Mouse (Mus musculus): ENCODE measurements around the gene Pla2g4b. TPM values are rescaled to one million over a fixed set of nuclear protein-coding genes. Genes with fewer than 3 reads are reported as not detected.

Gene Pla2g4b
- polyA plus RNA-seq, 1 experiment from 2014 or later, result 2.6 TPM

DNA sequence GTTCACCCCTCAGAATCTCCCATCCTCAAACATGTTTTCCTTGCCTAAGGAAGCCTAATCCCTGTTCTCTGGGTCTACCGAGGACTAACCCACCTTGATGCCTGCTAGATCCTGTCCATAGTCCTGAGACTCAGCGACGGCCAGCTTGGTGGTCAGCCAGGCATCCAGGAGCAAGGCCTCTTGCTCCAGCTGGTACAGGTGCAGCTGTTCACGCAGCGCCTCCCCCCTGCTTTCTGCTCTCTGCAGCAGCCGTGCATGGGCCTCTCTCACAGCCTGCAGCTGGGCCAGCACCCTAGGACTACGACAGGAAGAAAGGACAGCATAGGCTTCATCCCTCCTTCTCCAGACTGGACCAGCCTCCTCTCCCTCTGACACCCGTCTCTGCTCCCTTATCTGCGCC is 15.0 kb downstream of the Pla2g4b start:
- no peak for ATAC-seq (ENCODE audit: insufficient number of reproducible peaks, insufficient read depth, low FRiP score, low TSS enrichment, low read depth)
- 77% methylated on average over 9 of the region's 9 CpGs for WGBS

DNA sequence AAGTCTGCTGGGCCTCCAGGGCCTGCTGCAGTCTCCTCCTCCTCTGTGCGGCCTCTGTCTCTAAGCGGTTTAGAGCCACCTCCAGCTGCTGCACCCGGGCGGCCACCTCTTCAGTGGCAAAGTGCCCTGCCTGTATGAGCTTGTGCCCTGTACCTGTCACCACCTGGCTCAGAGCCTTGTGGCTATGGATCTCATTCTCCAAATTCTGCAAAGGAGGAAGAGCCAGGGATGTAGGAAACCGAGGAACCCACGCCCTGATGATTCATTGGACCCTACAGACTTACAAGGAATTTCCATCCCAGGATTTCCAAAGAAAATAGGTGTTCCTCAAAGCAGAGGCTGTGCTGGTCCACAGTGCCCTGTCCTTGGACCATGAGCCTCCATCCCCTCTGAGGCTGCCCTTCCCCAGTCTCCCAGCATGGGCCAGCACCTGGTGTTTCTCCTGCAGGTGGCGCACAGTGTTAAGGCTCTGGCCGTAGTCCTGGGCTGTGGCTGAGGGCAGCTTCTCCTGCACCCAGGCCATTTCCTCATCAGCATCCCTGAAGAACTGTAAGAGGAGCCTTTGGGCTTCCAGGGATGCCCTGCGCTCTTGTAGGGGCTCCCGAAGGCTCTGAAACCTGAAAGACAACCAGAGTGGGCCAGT is 16.5 kb downstream of the Pla2g4b start:
- Histone ChIP-seq H3K4me3 (no peak overlapping the region), H3K27me3 (no peaks in the 10 kb centered on the region), H3K27ac (no peak overlapping the region), H3K9ac (0 out of 2 replicates have a peak overlapping the region, but pooled peaks have one; percentile 11), H3K4me1 (peaks cover 16% of the 10 kb centered on the region), H3K4me2 (no peak overlapping the region), H3K36me3 (no peaks in the 10 kb centered on the region), H3K9me3 (no peaks in the 10 kb centered on the region)
- 65% methylated on average over 10 of the region's 10 CpGs for WGBS
- no peak for ATAC-seq (ENCODE audit: insufficient number of reproducible peaks, insufficient read depth, low FRiP score, low TSS enrichment, low read depth)

More for the DNA sequence above, 15.0 kb downstream of the Pla2g4b start:
- no peaks in the 10 kb centered on the region for H3K27me3 ChIP-seq
- H3K27ac ChIP-seq, result no peak overlapping the region
- H3K4me2 ChIP-seq, result no peak overlapping the region
- H3K36me3 ChIP-seq, result no peaks in the 10 kb centered on the region
- peaks cover 27% of the 10 kb centered on the region for H3K4me1 ChIP-seq
- H3K4me3 ChIP-seq, result no peak overlapping the region
- H3K9ac ChIP-seq, result no peak overlapping the region
- H3K9me3 ChIP-seq, result no peaks in the 10 kb centered on the region

DNA sequence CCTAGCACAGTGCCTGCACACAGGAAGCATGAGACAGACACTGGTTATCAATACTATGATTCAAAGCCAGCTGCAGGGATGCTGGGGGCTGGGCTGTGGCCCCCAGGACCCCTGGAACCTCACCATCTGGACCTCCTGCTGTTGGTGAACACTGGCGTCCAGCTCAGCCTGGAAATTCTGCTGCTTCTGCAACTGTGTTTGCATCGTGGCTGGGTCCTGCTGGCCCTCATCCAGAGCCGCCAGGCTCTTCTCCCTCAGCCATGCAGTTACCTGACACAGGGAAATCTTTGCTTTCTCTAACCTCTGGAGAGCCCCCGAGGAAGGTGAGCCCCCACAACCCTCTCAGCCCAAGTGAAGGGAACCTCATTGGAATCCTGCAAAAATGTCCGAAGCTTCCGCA is 18.2 kb downstream of the Pla2g4b start:
- H3K27me3 ChIP-seq, result no peaks in the 10 kb centered on the region
- H3K4me2 ChIP-seq, result no peak overlapping the region
- WGBS, result 53% methylated on average over 6 of the region's 6 CpGs
- H3K9me3 ChIP-seq, result no peaks in the 10 kb centered on the region
- H3K4me3 ChIP-seq, result no peak overlapping the region
- no peaks in the 10 kb centered on the region for H3K36me3 ChIP-seq
- H3K9ac ChIP-seq, result no peak overlapping the region
- 0 out of 2 replicates have a peak, but pooled peaks cover 8% of the 10 kb centered on the region for H3K4me1 ChIP-seq
- no peak for ATAC-seq (ENCODE audit: insufficient number of reproducible peaks, insufficient read depth, low FRiP score, low TSS enrichment, low read depth)
- H3K27ac ChIP-seq, result no peak overlapping the region

DNA sequence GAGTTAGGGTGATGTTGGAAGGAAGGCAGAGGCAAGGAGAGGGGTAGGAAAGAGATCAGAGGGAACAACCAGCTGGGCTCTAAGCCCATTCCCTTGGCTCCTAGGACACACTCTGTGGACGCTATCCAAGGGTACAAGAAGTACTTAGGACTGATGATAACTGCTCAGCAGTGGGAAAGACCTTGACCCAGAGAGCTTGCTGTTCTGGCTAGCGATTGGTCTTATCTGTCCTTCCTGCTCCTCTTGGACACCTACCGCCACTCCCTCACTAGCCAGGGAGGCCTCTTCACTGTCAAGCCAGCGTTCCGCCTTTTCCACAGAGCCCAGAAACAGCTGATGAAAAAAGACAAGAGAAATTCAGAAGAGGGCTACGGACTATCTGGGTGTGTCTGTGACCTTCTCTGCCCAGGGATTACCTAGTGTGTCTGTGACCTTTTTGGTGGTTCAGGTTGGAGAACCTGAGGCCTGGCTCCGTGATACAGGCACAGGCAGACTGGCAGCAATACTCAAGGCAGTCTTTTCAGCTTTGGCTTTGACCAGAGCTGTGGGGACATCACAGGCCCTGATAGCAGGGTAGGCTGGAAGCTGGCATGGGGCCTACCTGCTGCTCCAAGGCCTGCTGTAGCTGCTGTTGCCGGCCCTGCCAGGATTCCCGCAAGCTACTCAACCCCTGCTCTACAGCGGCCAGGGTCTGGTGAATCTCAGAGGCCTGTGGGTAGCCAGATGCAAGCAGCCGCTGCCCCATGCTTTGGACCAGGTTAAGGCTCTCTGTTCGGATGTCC is 21.7 kb downstream of the Pla2g4b start:
- WGBS, result 89% methylated on average over 12 of the region's 12 CpGs
- Histone ChIP-seq H3K27me3 (no peaks in the 10 kb centered on the region), H3K4me3 (no peak overlapping the region), H3K9me3 (no peaks in the 10 kb centered on the region), H3K4me2 (no peak overlapping the region), H3K27ac (no peak overlapping the region), H3K9ac (no peak overlapping the region), H3K36me3 (no peaks in the 10 kb centered on the region), H3K4me1 (peaks cover 6% of the 10 kb centered on the region)
- no peak for ATAC-seq (ENCODE audit: insufficient number of reproducible peaks, insufficient read depth, low FRiP score, low TSS enrichment, low read depth)

DNA sequence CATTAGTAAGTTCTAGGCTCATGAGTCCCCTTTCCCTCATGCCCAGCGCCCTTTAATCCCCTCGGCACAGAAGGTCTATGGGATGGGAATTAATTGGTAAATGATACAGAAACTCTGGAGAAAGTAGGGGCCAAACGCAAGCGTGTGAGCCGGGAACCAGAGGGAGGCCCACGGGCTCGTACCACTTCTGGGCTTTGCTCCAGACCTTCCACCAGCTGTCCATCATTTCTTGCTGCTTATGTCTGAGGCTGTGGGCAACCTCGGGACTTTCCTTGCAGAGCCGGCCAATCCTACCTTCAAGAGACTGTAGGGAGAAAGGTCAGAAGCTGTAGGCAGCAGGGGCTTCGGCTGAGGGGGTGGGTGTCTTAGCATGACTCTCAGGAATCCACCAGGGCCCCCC is 22.7 kb downstream of the Pla2g4b start:
- no peak for ATAC-seq (ENCODE audit: insufficient number of reproducible peaks, insufficient read depth, low FRiP score, low TSS enrichment, low read depth)
- Histone ChIP-seq H3K4me3 (no peak overlapping the region), H3K27ac (no peak overlapping the region), H3K9ac (peak overlapping the region; percentile 44), H3K36me3 (no peaks in the 10 kb centered on the region), H3K4me2 (no peak overlapping the region), H3K9me3 (no peaks in the 10 kb centered on the region), H3K27me3 (no peaks in the 10 kb centered on the region), H3K4me1 (peaks cover 16% of the 10 kb centered on the region)
- 79% methylated on average over 10 of the region's 10 CpGs for WGBS

DNA sequence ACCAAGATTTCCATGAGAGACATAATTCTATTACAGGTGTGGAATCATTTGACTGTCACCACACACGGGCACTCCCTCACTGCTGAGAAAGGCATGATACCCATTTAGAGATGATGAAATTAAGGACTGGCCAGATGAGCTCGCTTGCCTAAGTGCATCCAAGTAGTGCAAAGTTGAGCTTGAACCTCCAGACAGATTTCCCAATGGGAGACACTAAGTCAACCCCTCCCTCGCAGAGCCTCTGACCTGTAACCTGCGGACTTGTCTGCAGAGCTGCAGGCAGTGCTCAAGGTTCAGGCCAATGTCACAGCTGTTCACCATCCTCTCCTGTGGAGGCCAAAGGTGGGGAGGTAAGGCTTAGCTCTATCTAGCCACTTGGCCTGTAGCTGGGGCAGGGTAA is 25.6 kb downstream of the Pla2g4b start:
- peaks cover 14% of the 10 kb centered on the region for H3K4me1 ChIP-seq
- no peak overlapping the region for H3K27ac ChIP-seq
- 77% methylated on average over 4 of the region's 4 CpGs for WGBS
- no peak overlapping the region for H3K9ac ChIP-seq
- no peaks in the 10 kb centered on the region for H3K36me3 ChIP-seq
- H3K4me2 ChIP-seq, result no peak overlapping the region
- no peaks in the 10 kb centered on the region for H3K9me3 ChIP-seq
- no peaks in the 10 kb centered on the region for H3K27me3 ChIP-seq
- H3K4me3 ChIP-seq, result no peak overlapping the region
- no peak for ATAC-seq (ENCODE audit: insufficient number of reproducible peaks, insufficient read depth, low FRiP score, low TSS enrichment, low read depth)

DNA sequence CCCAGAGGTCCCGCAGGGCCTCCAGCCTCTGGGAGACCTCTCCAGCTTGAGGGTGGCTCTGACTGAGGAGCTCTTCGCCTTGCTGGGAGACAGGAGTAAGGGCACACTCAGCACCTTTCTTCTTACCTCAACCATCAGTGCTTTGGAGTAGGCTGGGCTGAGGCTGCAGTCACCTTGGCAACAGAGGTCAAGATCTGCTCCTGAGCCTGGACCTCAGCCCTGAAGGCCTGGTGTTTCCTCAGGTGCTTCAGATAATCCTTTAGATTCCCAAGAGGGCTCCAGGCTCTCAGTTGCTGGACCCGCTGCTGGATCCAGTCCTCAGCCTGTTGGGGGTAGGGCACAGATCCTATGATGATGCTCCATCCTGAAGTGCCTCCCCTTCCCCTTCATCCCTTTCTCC is 26.2 kb downstream of the Pla2g4b start:
- ATAC-seq (ENCODE audit: insufficient number of reproducible peaks, insufficient read depth, low FRiP score, low TSS enrichment, low read depth), result no peak
- no peak overlapping the region for H3K4me3 ChIP-seq

DNA sequence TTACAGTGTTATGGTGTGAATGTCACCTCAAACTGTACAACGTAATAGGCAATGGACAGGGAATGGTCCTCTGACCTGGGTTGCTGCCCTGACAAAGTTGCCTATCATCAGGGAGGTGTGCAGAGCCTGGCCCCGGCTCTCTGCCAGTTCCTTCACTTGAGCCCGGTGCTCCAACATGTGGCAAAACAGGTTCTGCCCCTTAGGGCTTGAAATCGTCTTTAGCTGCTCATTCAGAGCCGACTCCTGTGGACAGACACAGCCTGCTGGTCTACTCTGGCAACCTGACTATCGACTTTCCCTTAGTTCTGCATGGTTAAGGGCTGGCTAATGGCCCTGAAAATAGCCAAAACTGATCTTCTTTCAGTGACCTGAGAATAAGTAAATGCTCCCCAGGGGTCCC is 27.0 kb downstream of the Pla2g4b start:
- Histone ChIP-seq H3K27me3 (no peaks in the 10 kb centered on the region), H3K4me1 (peaks cover 14% of the 10 kb centered on the region), H3K9me3 (no peaks in the 10 kb centered on the region), H3K9ac (no peak overlapping the region), H3K4me3 (no peak overlapping the region), H3K27ac (peak overlapping the region; percentile 48; the same call in 1 of the 2 replicates), H3K36me3 (no peaks in the 10 kb centered on the region), H3K4me2 (no peak overlapping the region)
- ATAC-seq (ENCODE audit: insufficient number of reproducible peaks, insufficient read depth, low FRiP score, low TSS enrichment, low read depth), result no peak
- WGBS, result 32% methylated on average over 6 of the region's 6 CpGs

More for the DNA sequence above, 26.2 kb downstream of the Pla2g4b start:
- peaks cover 14% of the 10 kb centered on the region for H3K4me1 ChIP-seq
- H3K36me3 ChIP-seq, result no peaks in the 10 kb centered on the region
- no peak overlapping the region for H3K9ac ChIP-seq
- H3K9me3 ChIP-seq, result no peaks in the 10 kb centered on the region
- H3K27me3 ChIP-seq, result no peaks in the 10 kb centered on the region
- H3K4me2 ChIP-seq, result no peak overlapping the region
- 0 out of 2 replicates have a peak overlapping the region, but pooled peaks have one; percentile 34 for H3K27ac ChIP-seq
- WGBS, result 71% methylated on average over 3 of the region's 3 CpGs

DNA sequence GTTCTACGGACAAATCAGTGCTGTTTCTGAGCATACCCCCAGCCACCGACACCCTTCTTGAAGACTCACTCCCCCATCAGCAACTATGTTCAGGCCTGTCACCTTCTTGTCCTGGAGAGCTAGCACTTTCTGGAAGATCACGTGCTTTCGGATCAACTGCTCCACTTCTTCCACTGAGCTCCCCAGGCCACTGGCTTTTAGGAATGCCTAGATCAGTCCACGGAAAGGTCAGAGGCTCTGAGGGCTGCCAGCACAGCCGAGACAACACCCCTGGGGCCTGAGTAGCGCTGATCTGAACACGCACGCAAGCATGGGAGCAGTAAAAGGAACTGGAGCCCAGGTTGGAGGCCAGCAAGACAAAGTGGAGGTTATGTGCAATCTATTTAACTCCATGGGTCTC is 27.4 kb downstream of the Pla2g4b start:
- H3K27ac ChIP-seq, result peak overlapping the region; percentile 48; the same call in 1 of the 2 replicates
- no peak overlapping the region for H3K9ac ChIP-seq
- peaks cover 14% of the 10 kb centered on the region for H3K4me1 ChIP-seq
- WGBS, result 66% methylated on average over 9 of the region's 9 CpGs
- no peak overlapping the region for H3K4me3 ChIP-seq
- no peaks in the 10 kb centered on the region for H3K36me3 ChIP-seq
- H3K9me3 ChIP-seq, result no peaks in the 10 kb centered on the region
- ATAC-seq (ENCODE audit: insufficient number of reproducible peaks, insufficient read depth, low FRiP score, low TSS enrichment, low read depth), result no peak
- H3K4me2 ChIP-seq, result no peak overlapping the region
- no peaks in the 10 kb centered on the region for H3K27me3 ChIP-seq

DNA sequence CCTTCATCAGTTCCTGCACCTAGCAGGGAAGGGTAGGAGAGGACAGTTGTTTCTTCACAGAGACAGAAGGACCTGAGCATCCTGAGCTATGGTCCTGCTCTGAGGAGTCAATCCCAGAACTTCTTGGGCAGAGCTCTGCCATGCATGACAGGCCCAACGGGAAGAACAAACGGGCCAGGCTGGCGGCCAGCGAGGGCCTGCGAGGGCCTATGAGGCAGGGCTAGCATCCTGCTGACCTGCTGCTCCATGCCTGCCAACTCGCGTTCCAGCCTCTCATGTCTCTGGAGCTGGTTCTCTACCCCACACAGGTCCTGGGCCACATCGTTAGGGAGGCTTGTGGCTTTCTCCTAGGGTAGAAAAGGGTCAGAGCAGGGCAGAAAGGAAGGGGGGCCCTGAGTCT is 29.0 kb downstream of the Pla2g4b start:
- H3K4me1 ChIP-seq, result peaks cover 14% of the 10 kb centered on the region
- no peak overlapping the region for H3K9ac ChIP-seq
- no peak for ATAC-seq (ENCODE audit: insufficient number of reproducible peaks, insufficient read depth, low FRiP score, low TSS enrichment, low read depth)
- no peak overlapping the region for H3K4me3 ChIP-seq
- H3K4me2 ChIP-seq, result no peak overlapping the region
- no peaks in the 10 kb centered on the region for H3K9me3 ChIP-seq
- no peaks in the 10 kb centered on the region for H3K36me3 ChIP-seq
- no peak overlapping the region for H3K27ac ChIP-seq
- no peaks in the 10 kb centered on the region for H3K27me3 ChIP-seq
- 82% methylated on average over 8 of the region's 8 CpGs for WGBS

DNA sequence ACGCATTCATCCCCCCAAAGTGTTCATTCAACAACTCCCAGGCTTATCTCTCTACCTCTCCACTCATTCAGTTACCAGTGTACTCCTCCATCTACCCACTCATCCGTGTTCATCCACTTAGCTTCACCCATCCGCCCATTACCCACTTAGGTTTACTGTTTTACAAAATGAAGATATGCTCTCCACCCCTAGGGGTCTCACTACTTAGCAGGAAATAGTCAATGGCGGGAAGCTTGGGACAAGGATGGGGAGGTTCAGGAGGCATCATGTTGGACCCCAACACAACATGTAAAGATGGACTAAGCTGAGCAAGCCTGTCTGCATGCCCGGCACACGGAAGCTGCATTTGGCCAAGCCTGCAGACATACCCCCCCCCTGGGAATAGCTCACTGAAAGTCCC is 31.4 kb downstream of the Pla2g4b start:
- Histone ChIP-seq H3K9ac (no peak overlapping the region), H3K27ac (no peak overlapping the region), H3K4me3 (no peak overlapping the region), H3K36me3 (no peaks in the 10 kb centered on the region), H3K4me2 (no peak overlapping the region), H3K27me3 (no peaks in the 10 kb centered on the region), H3K9me3 (no peaks in the 10 kb centered on the region), H3K4me1 (peaks cover 16% of the 10 kb centered on the region)
- WGBS, result 79% methylated on average over 6 of the region's 6 CpGs
- no peak for ATAC-seq (ENCODE audit: insufficient number of reproducible peaks, insufficient read depth, low FRiP score, low TSS enrichment, low read depth)

DNA sequence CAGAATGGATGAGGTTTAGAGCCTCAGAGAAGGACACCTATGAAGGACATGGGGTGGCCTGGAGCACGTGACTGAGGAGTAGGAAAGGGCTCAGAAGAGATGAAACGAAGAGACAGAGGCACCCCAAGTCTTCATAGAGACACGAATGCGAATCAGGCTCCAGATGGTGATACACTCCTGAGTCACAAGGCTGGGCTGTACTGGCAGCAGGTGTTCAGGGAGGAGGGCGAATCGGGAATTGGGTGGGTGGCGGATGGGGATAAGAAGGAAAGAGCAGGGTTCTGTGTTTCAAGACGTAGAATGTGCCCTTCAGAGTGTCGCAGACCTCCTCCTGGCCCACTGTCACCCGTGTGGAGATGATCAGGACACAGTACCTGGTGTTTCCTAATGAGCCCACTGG is 32.0 kb downstream of the Pla2g4b start:
- 89% methylated on average over 10 of the region's 10 CpGs for WGBS
- Histone ChIP-seq H3K36me3 (no peaks in the 10 kb centered on the region), H3K9ac (no peak overlapping the region), H3K27ac (no peak overlapping the region), H3K27me3 (no peaks in the 10 kb centered on the region; the same call in 1 of the 2 replicates), H3K9me3 (no peaks in the 10 kb centered on the region), H3K4me3 (no peak overlapping the region), H3K4me2 (no peak overlapping the region), H3K4me1 (peaks cover 10% of the 10 kb centered on the region)
- no peak for ATAC-seq (ENCODE audit: insufficient number of reproducible peaks, insufficient read depth, low FRiP score, low TSS enrichment, low read depth)
